Mouse (Mus musculus) embryonic facial prominence, embryonic 15.5 days (tissue): ENCODE data around the gene Pced1a. TPM values are rescaled to one million over a fixed set of nuclear protein-coding genes. Genes with fewer than 3 reads are reported as not detected.

Experiments
- ATAC-seq: fragments of 200-750 bp; cut with Nextera tagmentation; 2 replicates; pipeline ENCODE4 v1.8.0; 2017; ENCODE audit warnings: low read depth, moderate TSS enrichment; ENCODE audit not compliant: insufficient number of reproducible peaks, low FRiP score, low TSS enrichment
- H3K27ac ChIP-seq: fragments of 300-500 bp; sonication (generic); replicated peaks from 2 replicates; pipeline ENCODE4 v1.5.1; 2015; ENCODE audit warnings: mild to moderate bottlenecking, inconsistent platforms
- H3K27me3 ChIP-seq: fragments of 300-500 bp; sonication (generic); 2 replicates; pipeline ENCODE4 v1.6.1; 2015; ENCODE audit warnings: inconsistent platforms
- H3K36me3 ChIP-seq: fragments of 300-500 bp; sonication (generic); 2 replicates; pipeline ENCODE4 v1.6.1; 2015; ENCODE audit warnings: mild to moderate bottlenecking, inconsistent platforms
- H3K4me1 ChIP-seq: fragments of 300-500 bp; sonication (generic); 2 replicates; pipeline ENCODE4 v1.6.1; 2015; ENCODE audit warnings: inconsistent platforms
- H3K4me2 ChIP-seq: fragments of 300-500 bp; sonication (generic); replicated peaks from 2 replicates; pipeline ENCODE4 v1.6.1; 2015; ENCODE audit warnings: mild to moderate bottlenecking, inconsistent platforms
- H3K4me3 ChIP-seq: fragments of 300-500 bp; sonication (generic); replicated peaks from 2 replicates; pipeline ENCODE4 v1.5.1; 2015; ENCODE audit warnings: mild to moderate bottlenecking, inconsistent platforms
- H3K9ac ChIP-seq: fragments of 300-500 bp; sonication (generic); 2 replicates; pipeline ENCODE4 v1.6.1; 2015; ENCODE audit warnings: inconsistent platforms
- H3K9me3 ChIP-seq: fragments of 300-500 bp; sonication (generic); replicated peaks from 2 replicates; pipeline ENCODE4 v1.6.1; 2016; ENCODE audit warnings: inconsistent platforms
- WGBS: fragments of 180-500 bp; shearing (Covaris S2); methylation state at CpG from one replicate; pipeline ENCODE4 v1.1.7; 2015; 5-methylcytosine and 5-hydroxymethylcytosine counted together
- polyA plus RNA-seq: library from polyadenylated mRNA; unstranded; fragments of >200 nt; fragmentation: Nextera tagmentation; extraction: Ambion mirVana; gene quantifications from 2 replicates; pipeline ENCODE4 v1.2.1, GENCODE M21; 2015

Pced1a gene
- polyA plus RNA-seq, 1 experiment from 2014 or later = 19.5 TPM

DNA sequence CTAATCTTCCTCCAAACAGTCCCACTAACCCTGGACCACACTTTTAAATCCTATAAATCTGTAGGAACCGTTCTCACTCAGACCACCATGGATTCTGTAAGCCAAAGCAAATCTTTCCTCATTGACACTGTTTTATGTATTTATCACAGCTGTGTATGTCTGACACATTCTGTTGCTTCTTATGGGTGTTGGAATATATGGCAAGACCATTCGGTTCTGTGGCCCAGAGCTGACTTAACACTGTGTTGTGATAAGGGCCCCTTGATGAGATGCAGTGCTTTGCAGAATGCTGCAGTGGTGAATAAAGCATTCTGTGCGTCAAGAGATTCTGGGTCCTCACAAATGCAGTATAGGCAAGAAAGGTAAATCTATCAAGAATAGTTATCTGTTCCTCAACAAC is 7.7 kb upstream of the Pced1a start:
- no peak overlapping the region for H3K9ac ChIP-seq
- no peak overlapping the region for H3K4me3 ChIP-seq
- H3K9me3 ChIP-seq = no peaks in the 10 kb centered on the region
- no peak overlapping the region for H3K27ac ChIP-seq
- H3K36me3 ChIP-seq = 0 out of 2 replicates have a peak, but pooled peaks cover 8% of the 10 kb centered on the region
- H3K4me2 ChIP-seq = no peak overlapping the region
- H3K27me3 ChIP-seq = no peaks in the 10 kb centered on the region
- WGBS = 85% methylated on average over 3 of the region's 3 CpGs
- no peaks in the 10 kb centered on the region for H3K4me1 ChIP-seq
- no peak for ATAC-seq

DNA sequence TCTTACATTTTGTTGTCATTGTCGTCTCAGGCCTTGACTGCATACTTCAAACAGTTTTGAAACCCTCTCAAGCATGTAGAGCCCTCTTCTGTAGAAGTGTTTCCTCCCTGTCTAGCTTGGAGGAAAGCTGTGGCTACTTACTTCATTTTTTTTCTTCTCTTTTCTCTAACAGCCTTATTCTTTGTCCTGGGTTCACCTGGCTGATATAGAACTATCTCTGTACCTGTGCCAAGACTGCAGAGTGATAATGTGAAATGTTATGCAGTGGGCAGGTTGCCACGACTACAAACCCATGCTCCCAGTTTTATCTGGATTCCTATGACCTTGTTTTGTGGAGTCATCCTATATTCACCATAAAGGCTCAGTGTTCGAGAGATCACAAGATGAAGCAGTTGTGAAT is 6.0 kb upstream of the Pced1a start:
- WGBS = 75% methylated on average over 3 of the region's 3 CpGs
- Histone ChIP-seq H3K9me3 (no peaks in the 10 kb centered on the region), H3K4me2 (no peak overlapping the region), H3K4me1 (no peaks in the 10 kb centered on the region), H3K9ac (no peak overlapping the region), H3K27me3 (no peaks in the 10 kb centered on the region), H3K36me3 (0 out of 2 replicates have a peak, but pooled peaks cover 8% of the 10 kb centered on the region), H3K27ac (no peak overlapping the region), H3K4me3 (no peak overlapping the region)
- ATAC-seq = no peak

DNA sequence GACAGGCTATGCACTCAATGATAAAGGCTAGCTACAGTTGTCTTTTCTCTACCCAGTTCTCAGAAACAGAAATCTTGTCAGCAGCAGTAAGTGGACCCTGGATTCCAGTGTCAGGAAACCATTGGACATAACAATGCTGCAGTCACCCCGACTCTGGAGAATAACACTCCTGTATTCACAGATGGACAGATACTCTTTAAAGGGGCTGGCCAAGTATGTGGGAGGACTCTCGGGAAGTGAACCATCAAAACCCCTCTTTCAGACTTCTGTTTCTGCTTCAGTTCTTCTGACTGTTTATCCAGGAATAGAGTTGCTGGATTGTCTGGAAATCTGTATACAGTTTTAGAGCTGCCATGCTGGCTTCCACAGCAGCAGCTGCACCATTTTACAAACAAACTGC is 5.3 kb upstream of the Pced1a start:
- Histone ChIP-seq H3K9me3 (no peaks in the 10 kb centered on the region), H3K4me2 (no peak overlapping the region), H3K36me3 (0 out of 2 replicates have a peak, but pooled peaks cover 8% of the 10 kb centered on the region), H3K27me3 (no peaks in the 10 kb centered on the region), H3K4me1 (peaks cover 6% of the 10 kb centered on the region), H3K27ac (no peak overlapping the region), H3K4me3 (no peak overlapping the region), H3K9ac (no peak overlapping the region)
- WGBS = 61% methylated on average over 2 of the region's 2 CpGs
- no peak for ATAC-seq

DNA sequence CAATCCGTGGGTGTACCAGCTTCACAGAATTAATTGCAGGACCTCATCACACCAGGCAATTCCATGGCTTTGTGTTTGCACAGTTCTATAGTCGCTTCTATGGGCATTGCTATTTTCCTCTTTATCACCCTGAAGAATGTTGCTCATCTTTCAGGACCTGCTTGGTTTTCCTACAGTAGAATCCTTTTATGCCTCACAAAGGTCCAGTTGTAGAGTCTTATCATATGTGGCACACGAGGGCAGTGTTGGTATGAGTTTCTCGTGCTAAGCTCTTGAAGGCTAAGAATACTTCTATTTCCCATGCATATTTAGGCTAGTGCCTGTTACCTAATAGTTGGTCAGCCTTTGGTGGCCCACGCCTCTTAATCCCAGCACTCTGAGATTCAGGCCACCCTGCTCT is 611 bp upstream of the Pced1a start:
- Histone ChIP-seq H3K36me3 (peaks cover 5% of the 10 kb centered on the region; the same call in 1 of the 2 replicates), H3K9me3 (no peaks in the 10 kb centered on the region), H3K4me3 (peak overlapping the region; percentile 82), H3K9ac (peak overlapping the region; percentile 68), H3K4me1 (peaks cover 22% of the 10 kb centered on the region), H3K27ac (peak overlapping the region; percentile 94; the same call in 1 of the 2 replicates), H3K4me2 (peak overlapping the region; percentile 86), H3K27me3 (no peaks in the 10 kb centered on the region)
- 38% methylated on average over 5 of the region's 5 CpGs for WGBS
- ATAC-seq = no peak

DNA sequence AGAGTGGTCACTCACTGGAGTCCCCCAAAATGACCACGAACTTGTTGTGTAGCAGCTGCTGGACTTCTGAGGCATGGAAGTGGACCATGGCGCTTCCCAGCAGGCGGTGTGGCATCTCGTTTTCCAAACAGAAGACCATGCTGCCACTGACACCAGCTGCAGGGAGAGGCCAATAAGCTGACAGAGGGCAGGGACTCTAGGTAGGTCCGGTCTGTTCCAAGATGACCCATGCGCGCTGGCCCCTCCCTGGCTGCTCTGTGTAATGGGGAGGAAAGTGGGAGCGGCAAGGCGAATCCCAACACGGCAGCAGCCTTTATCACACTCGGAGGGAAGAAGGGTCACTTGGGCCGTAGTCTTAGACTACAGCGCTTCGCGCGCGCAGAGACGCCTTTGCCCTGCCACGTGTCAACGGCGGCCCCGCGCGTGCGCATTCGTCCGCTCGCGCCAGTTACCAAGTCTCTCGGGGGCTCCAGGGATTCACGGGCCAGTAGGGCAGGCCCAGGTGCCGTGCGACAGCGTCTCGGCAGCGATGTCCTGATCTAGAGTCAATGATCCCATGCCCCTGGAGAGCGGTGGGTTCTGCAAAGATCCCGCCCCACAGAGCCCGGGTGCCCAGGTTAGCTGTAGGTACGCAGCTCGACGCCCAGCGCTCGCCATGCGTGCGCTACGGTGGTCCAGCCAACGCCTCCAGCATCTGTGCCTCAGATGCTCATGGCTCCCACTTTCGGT is 940 bp downstream of the Pced1a start:
- Histone ChIP-seq H3K4me2 (peak overlapping the region; percentile 86), H3K4me1 (peaks cover 22% of the 10 kb centered on the region), H3K36me3 (peaks cover 18% of the 10 kb centered on the region), H3K9me3 (no peaks in the 10 kb centered on the region), H3K27me3 (no peaks in the 10 kb centered on the region), H3K27ac (peak overlapping the region; percentile 94), H3K4me3 (peak overlapping the region; percentile 82), H3K9ac (peak overlapping the region; percentile 58)
- WGBS = 16% methylated on average over 49 of the region's 49 CpGs
- ATAC-seq = peak; percentile 73

DNA sequence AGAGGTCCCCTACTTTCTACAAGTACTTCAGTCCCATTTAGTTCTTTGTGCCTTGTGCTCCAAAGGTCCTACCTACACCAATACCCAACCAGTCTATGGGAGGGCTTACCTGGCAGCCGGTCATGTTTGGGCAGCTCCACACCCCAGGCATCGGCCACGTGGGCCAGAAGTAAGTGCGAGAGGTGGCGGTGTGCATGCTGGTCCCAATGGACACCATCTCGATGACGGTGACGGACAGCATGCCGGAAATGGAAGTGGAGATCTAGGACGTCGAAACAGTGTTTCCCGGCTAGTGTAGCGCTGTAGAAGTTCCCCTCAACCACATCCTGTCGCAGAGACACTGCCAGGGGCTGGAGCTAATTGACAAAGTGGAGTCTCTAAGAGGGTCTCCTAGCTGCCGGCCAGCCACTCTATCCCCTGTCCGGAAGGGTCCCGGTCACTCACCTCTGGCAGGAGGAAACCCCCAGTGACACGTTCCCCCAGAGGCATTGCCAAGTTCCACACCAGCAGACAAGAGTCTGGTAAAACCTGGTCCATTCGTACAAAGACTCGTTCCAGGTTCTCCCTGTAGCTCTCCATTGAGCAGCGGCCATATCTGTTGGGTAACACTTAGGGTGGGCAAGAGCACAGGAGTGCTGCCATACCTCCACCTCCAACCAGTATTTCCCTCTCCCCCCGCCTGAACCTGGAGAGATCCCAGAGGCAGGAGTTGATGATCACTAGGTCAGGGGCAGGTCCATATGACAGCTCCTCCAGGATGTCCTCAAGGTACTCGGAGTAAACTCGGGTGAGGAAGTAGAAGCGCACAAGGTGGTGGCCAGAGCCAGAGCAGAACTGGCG is 2.5 kb downstream of the Pced1a start:
- H3K4me1 ChIP-seq = peaks cover 22% of the 10 kb centered on the region
- 95% methylated on average over 26 of the region's 26 CpGs for WGBS
- no peak overlapping the region for H3K9ac ChIP-seq
- no peak overlapping the region for H3K4me2 ChIP-seq
- no peak overlapping the region for H3K4me3 ChIP-seq
- ATAC-seq = no peak
- no peaks in the 10 kb centered on the region for H3K27me3 ChIP-seq
- peaks cover 18% of the 10 kb centered on the region for H3K36me3 ChIP-seq
- H3K27ac ChIP-seq = no peak overlapping the region
- no peaks in the 10 kb centered on the region for H3K9me3 ChIP-seq

DNA sequence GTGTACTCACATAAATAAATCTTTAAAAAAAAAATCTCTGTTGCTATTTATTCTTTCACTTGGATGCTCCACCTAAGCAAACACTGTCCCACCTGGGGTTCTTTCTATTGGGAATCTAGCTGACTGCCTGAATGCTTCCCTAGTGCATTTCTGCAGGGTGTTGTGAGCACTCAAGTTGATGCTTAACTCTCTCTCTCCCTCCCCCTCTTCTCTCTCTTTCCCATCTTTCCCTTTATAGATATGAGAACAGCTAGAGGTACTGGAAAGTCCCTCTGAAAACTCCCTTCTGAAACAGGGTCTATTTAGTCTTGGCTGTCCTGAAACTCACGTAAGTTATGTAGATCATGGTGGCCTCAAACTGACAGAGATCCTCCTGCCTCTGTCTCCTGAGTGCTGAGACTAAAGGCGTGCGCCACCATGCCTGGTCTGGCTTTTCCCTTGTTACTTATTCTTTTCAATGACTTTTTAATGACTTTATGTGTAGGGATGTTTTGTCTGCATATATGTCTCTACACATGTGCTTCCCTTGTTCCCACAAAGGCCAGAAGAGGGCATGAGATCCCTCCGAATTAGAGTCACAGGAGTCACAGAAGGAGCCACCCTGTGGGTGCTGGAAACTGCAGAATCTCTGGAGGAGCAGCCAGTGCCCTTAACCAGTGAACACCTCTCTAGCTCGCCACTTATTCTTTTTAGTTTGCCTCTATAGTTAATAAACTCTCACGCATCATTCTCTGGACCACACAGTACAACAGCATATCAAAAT is 10.2 kb downstream of the Pced1a start:
- no peak overlapping the region for H3K4me3 ChIP-seq
- no peaks in the 10 kb centered on the region for H3K9me3 ChIP-seq
- peaks cover 7% of the 10 kb centered on the region for H3K36me3 ChIP-seq
- 77% methylated on average over 6 of the region's 6 CpGs for WGBS
- ATAC-seq = no peak
- H3K9ac ChIP-seq = no peak overlapping the region
- H3K27me3 ChIP-seq = no peaks in the 10 kb centered on the region
- H3K4me2 ChIP-seq = no peak overlapping the region
- peaks cover 8% of the 10 kb centered on the region for H3K4me1 ChIP-seq
- no peak overlapping the region for H3K27ac ChIP-seq

DNA sequence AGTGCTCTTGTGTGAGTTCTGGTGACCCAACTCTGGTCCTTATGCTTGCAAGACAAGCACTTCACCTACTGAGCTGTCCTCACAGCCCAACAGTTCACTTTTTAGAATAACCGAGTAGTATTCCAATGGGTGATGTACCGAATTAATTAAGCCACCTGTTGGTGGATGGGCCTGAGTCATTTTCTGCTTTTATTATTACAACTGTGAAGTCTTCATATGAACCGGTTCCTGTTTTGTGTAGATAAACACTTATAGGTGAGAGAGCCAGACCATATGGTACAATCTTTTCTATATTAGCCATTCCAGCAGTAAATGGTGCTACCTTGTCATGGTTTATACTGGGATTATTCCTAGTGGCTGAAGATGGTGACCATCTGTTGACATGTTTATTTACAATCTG is 11.7 kb downstream of the Pced1a start:
- H3K9ac ChIP-seq = no peak overlapping the region
- H3K4me3 ChIP-seq = no peak overlapping the region
- H3K4me2 ChIP-seq = no peak overlapping the region

DNA sequence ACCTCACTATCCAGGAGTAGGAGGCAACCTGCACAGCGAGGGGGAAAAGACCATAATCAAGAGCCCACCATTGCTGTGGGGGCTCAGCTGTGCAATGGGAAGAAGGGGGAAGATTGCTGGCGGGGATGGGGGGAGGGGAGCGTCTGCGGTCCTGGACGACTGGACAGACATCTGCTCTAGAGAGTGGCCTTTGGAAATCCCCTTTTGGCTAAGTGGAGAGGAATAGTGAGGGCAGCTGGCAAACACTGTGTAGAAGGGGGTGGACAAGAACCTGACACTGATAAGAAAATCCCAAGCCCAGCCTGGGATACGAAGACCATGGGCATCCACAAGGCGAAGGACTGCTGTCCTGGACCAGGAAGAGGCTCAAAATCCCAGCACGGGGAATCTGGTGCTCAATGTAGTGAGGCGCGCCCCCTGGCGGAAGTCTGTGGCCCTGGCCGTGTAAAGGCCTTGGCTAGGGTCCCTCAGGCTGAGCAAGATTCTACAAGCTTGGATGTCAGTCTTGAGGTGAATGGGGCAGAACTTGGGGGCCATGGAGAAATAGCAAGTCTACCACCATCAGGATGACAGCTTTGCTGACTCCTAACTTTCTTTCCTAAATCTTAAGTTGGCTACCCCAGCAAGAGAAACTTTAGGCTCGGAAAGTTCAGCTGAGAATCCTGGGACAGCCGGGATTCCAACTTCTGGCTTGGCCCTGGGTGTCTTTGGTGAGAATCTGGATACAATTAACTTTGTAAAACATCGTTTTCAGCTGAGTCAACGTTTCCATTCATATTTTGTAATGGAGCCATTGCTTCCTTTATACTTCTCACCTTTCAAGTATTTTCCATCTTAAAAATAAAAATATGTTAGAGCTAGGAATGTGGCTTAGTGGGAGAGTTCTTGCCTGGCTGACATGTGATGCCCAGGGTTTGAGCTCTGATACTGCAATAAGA is 12.7 kb downstream of the Pced1a start:
- no peaks in the 10 kb centered on the region for H3K9me3 ChIP-seq
- ATAC-seq = peak; percentile 79
- H3K9ac ChIP-seq = no peak overlapping the region
- H3K36me3 ChIP-seq = no peaks in the 10 kb centered on the region
- 30% methylated on average over 16 of the region's 16 CpGs for WGBS
- H3K27me3 ChIP-seq = no peaks in the 10 kb centered on the region; the same call in 1 of the 2 replicates
- H3K4me2 ChIP-seq = no peak overlapping the region
- H3K4me3 ChIP-seq = no peak overlapping the region
- H3K27ac ChIP-seq = peak overlapping the region; percentile 79
- H3K4me1 ChIP-seq = peaks cover 17% of the 10 kb centered on the region

More for the DNA sequence above, 11.7 kb downstream of the Pced1a start:
- Histone ChIP-seq H3K27me3 (no peaks in the 10 kb centered on the region), H3K27ac (peak overlapping the region; percentile 79), H3K9me3 (no peaks in the 10 kb centered on the region), H3K36me3 (no peaks in the 10 kb centered on the region), H3K4me1 (peaks cover 16% of the 10 kb centered on the region)
- ATAC-seq = no peak
- WGBS = 81% methylated on average over 3 of the region's 3 CpGs

DNA sequence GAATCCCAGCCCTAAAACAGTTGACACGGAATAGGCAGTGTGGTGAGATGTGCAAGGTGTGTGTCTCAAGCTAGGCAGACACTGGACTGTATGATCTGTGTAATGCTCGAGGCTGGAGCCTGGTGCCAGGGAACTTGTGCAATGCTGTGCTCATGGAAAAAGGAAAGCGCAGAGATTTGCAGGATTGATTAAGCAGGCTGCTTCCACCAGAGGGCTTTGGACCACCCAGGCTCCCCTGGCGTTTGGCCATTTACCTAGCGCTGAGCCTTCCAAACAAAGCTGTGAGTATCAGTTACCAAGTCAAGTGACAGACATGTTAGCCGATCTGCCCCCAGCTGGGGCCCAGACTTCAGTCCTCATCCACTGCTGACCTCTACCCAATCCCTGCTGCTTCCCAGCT is 16.3 kb downstream of the Pced1a start:
- H3K4me2 ChIP-seq = no peak overlapping the region
- H3K9me3 ChIP-seq = no peaks in the 10 kb centered on the region
- peaks cover 17% of the 10 kb centered on the region for H3K4me1 ChIP-seq
- no peak for ATAC-seq
- no peaks in the 10 kb centered on the region for H3K36me3 ChIP-seq
- no peak overlapping the region for H3K9ac ChIP-seq
- WGBS = 7% methylated on average over 6 of the region's 6 CpGs
- H3K27ac ChIP-seq = peak overlapping the region; percentile 39; the same call in 1 of the 2 replicates
- H3K4me3 ChIP-seq = no peak overlapping the region
- no peaks in the 10 kb centered on the region; the same call in 1 of the 2 replicates for H3K27me3 ChIP-seq
